Mouse (Mus musculus) liver, postnatal 0 days (tissue): Measurements from ENCODE around the gene Slc44a5.

Experiments
- CTCF ChIP-seq: sonication (generic); IDR thresholded peaks from 2 replicates; pipeline ENCODE4 v1.5.1; 2016; ENCODE audit warnings: antibody characterized with exemption, low read depth
- EP300 ChIP-seq: IDR thresholded peaks from 2 replicates; pipeline ENCODE4 v1.6.1; 2016; ENCODE audit warnings: antibody characterized with exemption, low read depth, mild to moderate bottlenecking

DNA sequence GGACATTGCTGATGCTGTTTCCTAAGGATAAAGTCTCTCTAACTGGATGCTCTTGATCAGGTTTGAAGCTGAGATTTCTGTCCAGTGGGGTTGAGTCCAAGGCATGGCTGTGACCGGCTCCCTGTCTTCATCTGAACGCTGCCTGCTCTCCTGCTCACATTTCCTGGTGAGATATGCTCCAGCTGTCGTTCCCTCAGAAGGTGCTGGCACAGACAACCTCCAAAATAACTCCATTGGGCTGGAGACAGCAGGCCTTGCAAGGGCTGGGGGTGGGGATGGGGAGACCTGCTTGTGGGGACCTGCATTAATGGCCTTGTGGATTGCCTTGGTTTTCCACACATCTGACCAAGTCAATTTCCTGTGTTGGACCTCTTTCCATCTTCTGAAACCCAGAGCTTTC lies 311.0 kb downstream of the Slc44a5 start:
- no peak for TF ChIP-seq CTCF
- no peak for TF ChIP-seq EP300
